ENCODE assay signal across 21 mouse cellular contexts in genomic region chr4:104602804-104603203, GRCm38 (mm10).
DNase-seq lines count a peak whose midpoint lies in the region; ATAC-seq and TF ChIP-seq lines count a peak whose summit lies in the region.
"Had no signal": no experiment of that assay in that cellular context is flagged by ENCODE, and none has a peak within 500 bp of the region (broad histone marks: within the 10 kb centered on the region; RNA-seq: fewer than 3 reads in every experiment).

No protein-coding gene starts in this region.

- H3K27ac ChIP-seq in lung, embryonic 14.5 days (ENCODE audit: low read depth) = no peak overlapping the region
- no peak overlapping the region for H3K27ac ChIP-seq in lung, embryonic 16.5 days (ENCODE audit: low read length)
- H3K27ac ChIP-seq: embryonic facial prominence, embryonic 13.5 days; embryonic facial prominence, embryonic 15.5 days; forebrain, embryonic 10.5 days; forebrain, embryonic 12.5 days had no signal

- H3K4me1 ChIP-seq in lung, embryonic 14.5 days (ENCODE audit: insufficient read depth) = peaks cover 10% of the 10 kb centered on the region; the same call in 1 of the 2 replicates
- H3K4me1 ChIP-seq in lung, embryonic 16.5 days (replicated peaks; ENCODE audit: control insufficient read depth, insufficient read depth, low read length) = peaks cover 5% of the 10 kb centered on the region; the same call in 1 of the 2 replicates
- H3K4me1 ChIP-seq: embryonic facial prominence, embryonic 15.5 days had no signal

- 0 out of 2 replicates have a peak, but pooled peaks have one; percentile 15 for TF ChIP-seq CTCF in lung, embryonic 14.5 days (IDR thresholded peaks at IDR 0.05; ENCODE audit: low read depth)

- no peaks in the 10 kb centered on the region for H3K36me3 ChIP-seq in lung, embryonic 14.5 days (ENCODE audit: insufficient read depth)
- H3K36me3 ChIP-seq in lung, embryonic 16.5 days (ENCODE audit: control insufficient read depth, insufficient read depth, low read length) = no peaks in the 10 kb centered on the region
- H3K36me3 ChIP-seq: embryonic facial prominence, embryonic 13.5 days; embryonic facial prominence, embryonic 15.5 days; forebrain, embryonic 10.5 days; forebrain, embryonic 12.5 days had no signal

- 46% methylated on average over 8 of the region's 8 CpGs for WGBS in lung, embryonic 14.5 days
- 40% methylated on average over 8 of the region's 8 CpGs for WGBS in lung, embryonic 16.5 days

- no peak overlapping the region for H3K4me3 ChIP-seq in lung, embryonic 14.5 days (ENCODE audit: low read depth, low read length)
- no peak overlapping the region for H3K4me3 ChIP-seq in lung, embryonic 16.5 days (ENCODE audit: low read length)
- H3K4me3 ChIP-seq: embryonic facial prominence, embryonic 13.5 days; embryonic facial prominence, embryonic 15.5 days; erythroblast, embryonic 14.5 days; forebrain, embryonic 10.5 days; forebrain, embryonic 12.5 days had no signal

- no peaks in the 10 kb centered on the region for H3K27me3 ChIP-seq in lung, embryonic 14.5 days (ENCODE audit: insufficient read depth, low read length)
- H3K27me3 ChIP-seq in lung, embryonic 16.5 days (ENCODE audit: control insufficient read depth, insufficient read depth, low read depth, low read length) = no peaks in the 10 kb centered on the region
- H3K27me3 ChIP-seq: embryonic facial prominence, embryonic 15.5 days; forebrain, embryonic 12.5 days had no signal

- DNase-seq in lung, embryonic 14.5 days = no peak
- DNase-seq in lung, postnatal 10 days = no peak
- no peak for DNase-seq in lung, postnatal 25 days (ENCODE audit: low spot score)
- DNase-seq: adrenal gland, adult 2 months; adrenal gland, postnatal 10 days; adrenal gland, postnatal 25 days; cerebellum, adult 11 months; cerebellum, adult 18-20 months; cerebellum, adult 8-10 months; cerebellum, adult 9-11 months; cerebellum, postnatal 14 days; cerebellum, postnatal 36 days; embryo, embryonic 11 days had no signal

- no peak overlapping the region for H3K9ac ChIP-seq in lung, embryonic 14.5 days
- H3K9ac ChIP-seq in lung, embryonic 16.5 days (ENCODE audit: low read length) = no peak overlapping the region
- H3K9ac ChIP-seq: embryonic facial prominence, embryonic 13.5 days; embryonic facial prominence, embryonic 15.5 days; forebrain, embryonic 12.5 days had no signal

- peak; percentile 44; the same call in 1 of the 2 replicates for ATAC-seq in lung, embryonic 14.5 days (ENCODE audit: insufficient read depth)
- peak; percentile 86 for ATAC-seq in lung, embryonic 16.5 days (ENCODE audit: low read depth)
- ATAC-seq: forebrain, embryonic 14.5 days; forebrain, embryonic 16.5 days had no signal

- H3K4me2 ChIP-seq in lung, embryonic 14.5 days = no peak overlapping the region
- no peak overlapping the region for H3K4me2 ChIP-seq in lung, embryonic 16.5 days (ENCODE audit: low read depth, low read length)
- H3K4me2 ChIP-seq: embryonic facial prominence, embryonic 13.5 days; embryonic facial prominence, embryonic 15.5 days; forebrain, embryonic 12.5 days had no signal

- H3K9me3 ChIP-seq in lung, embryonic 14.5 days (ENCODE audit: low read depth, low read length) = no peaks in the 10 kb centered on the region
- no peaks in the 10 kb centered on the region for H3K9me3 ChIP-seq in lung, embryonic 16.5 days (ENCODE audit: control insufficient read depth, low read length)
- H3K9me3 ChIP-seq: embryonic facial prominence, embryonic 13.5 days; embryonic facial prominence, embryonic 15.5 days; forebrain, embryonic 10.5 days; forebrain, embryonic 12.5 days had no signal
